Mouse (Mus musculus): ENCODE measurements at regions not wholly inside any gene's neighbourhood (a gene's known extent, or its start where the extent isn't known, plus 50 kb on each side); places are given as distances from the start of the nearest gene placed in this dataset.

DNA sequence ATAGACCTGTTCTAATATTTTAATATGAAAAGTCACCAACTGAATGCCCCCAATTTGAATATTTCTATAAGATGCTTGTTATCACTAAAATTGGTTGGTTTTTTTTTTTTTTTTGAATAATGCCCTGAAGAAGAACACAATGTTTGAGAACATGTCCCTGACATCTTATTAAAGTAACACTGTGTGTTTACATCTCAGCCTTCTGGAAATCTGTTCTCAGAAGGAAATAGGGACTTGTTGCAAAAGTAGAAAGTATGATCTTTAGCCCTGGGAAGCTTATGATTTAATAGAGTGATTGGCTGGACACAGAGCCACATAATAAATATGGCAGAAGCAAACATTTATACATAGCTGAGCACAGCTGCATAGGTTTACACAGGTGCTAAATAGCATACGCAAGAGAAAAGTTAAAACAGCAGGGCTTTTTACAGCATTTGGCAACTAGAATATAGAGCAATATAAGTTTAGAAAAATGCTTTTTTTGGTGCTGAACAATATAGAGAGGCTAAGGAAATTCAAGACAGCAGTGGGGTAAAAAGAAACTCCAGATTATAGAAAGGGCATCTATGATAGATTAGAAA, 56.1 kb upstream of the Lama4 start:
- no peak for DNase-seq (ENCODE audit: low spot score in 2 of 2)
- no peak for TF ChIP-seq CTCF (conservative IDR thresholded peaks at IDR 0.05)
- Histone ChIP-seq H3K4me3 (no peak overlapping the region), H3K27ac (no peak overlapping the region)

- no peak for DNase-seq (ENCODE audit: low spot score in 2 of 2)
- Histone ChIP-seq H3K27ac (no peak overlapping the region), H3K4me3 (no peak overlapping the region)
- no peak for TF ChIP-seq CTCF (conservative IDR thresholded peaks at IDR 0.05)
Measured at GRCm38 (mm10) chr10:38909843-38910242, 55.5 kb upstream of the Lama4 start.

GRCm38 (mm10) chr10:38913013-38913412, 52.3 kb upstream of the Lama4 start:
- no peak for TF ChIP-seq CTCF (conservative IDR thresholded peaks at IDR 0.05)
- no peak overlapping the region for H3K4me3 ChIP-seq
- DNase-seq (ENCODE audit: low spot score in 2 of 2), result no peak
- no peak overlapping the region for H3K27ac ChIP-seq

Measured in layer of hippocampus, adult 2 months (tissue).